Mouse (Mus musculus) gastrocnemius, postnatal 25 days (tissue): ENCODE measurements at regions not wholly inside any gene's neighbourhood (a gene's known extent, or its start where the extent isn't known, plus 50 kb on each side); places are given as distances from the start of the nearest gene placed in this dataset.

ENCODE experiments used
- DNase-seq: peaks from one replicate; pipeline ENCODE4 v3.0.0; 2022

DNA sequence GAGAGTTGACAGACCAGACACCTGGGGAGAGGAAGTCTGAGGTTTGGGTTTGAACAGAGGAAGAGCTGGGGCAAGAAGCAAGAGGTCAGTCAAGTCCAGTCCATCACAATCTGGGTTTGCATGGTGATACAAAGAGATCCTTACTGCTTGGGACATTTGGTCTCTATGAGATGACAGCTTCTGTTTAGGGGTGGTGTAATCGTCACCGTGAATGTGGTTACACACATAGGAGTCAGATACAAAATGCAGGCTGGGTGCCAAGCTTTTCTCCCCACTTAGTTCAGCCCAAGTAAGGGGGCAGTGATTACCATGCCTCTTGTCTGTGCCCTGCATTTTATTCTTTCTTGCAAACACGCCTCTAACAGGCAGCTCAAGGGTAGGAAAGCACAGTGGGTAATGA is 108.9 kb downstream of the Qrsl1 start:
- DNase-seq = no peak

DNA sequence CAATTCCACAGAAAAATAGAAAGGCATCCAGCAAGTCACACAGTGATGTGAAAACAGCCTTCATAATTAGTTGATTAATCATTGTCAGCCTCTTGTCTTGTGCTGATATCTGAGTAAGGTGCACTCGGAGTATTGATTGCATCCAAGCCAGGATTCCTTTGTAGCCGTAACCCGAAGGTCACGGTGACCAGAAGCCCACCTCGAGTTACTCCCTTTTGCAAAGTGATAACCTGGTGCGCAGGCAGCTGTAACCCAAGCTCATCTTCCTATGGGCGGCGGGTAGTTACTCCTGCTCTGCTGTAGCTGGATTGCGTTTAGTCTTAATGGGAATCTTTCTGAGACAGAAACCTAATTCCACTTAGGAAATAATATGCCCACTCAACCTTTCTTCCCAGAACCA is 107.0 kb downstream of the Qrsl1 start:
- no peak for DNase-seq

DNA sequence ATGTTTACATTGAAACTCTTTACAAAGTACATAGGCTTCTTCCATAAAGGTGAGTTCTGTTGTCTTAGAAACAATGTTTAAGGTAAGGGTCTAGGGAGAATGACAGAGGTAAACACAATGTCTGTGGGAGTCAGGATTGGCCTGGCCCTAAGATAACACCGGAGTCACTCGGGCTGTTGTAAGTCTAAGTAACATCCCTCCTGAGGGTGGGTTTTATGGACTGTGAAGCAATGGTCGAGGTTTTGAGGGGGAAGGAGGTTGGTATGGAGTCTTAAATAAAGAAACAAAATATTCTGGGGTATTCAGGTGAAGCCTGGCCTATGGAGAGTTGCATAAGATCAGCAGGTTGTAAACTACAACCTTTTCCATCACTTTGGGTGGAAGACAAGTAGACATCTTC is 101.5 kb downstream of the Qrsl1 start:
- no peak for DNase-seq

DNA sequence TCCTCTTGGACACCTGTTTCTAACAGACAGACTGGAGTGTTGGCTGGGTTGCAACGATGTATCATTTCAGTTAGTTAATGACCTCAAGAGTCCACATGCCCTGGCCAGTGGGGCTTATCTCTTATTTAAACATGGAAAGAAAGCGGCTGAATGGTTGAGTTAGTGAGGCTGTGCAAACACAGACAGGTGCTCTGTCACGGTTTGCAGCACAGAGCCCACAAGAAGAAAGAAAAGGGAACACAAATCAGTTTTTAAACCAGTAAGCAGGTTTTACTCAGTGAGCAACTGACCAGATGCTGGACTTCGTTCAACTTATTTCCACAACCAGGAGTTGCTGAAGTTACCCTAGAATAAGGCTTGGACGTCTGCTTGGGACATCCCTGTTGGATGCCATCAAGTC is 86.3 kb downstream of the Qrsl1 start:
- no peak for DNase-seq

DNA sequence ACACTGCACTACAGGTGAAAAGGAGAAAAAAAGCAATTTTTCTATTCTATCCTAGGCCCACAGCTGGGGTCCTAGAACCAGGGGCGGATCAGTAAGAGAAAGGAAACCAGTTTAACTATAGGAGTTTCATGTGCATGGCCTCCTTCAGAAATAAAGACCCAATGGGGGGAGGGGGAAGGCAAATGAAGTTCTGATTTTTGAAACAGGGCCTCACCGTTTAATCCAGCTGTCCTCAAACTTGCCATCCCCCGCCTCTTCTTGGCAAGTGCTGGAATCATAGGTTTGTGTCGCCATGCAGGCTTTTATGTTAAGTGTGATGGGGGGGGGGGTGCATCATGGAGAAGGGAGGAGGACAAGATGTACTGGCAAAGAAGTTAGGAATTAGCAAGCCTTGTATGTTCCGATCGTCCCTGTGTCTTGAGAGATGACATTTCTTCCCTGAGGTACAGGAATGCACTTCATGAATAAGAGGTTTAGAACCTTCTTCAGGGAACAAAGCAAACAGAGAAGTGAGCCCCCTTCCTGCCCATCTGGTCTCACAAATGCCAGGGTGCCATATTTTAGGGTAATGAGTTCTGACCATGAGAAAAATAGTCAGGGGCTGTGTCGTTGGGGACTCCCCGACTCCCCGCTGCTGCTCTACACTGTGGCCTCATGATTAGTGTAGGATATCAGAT is 83.9 kb downstream of the Qrsl1 start:
- no peak for DNase-seq

DNA sequence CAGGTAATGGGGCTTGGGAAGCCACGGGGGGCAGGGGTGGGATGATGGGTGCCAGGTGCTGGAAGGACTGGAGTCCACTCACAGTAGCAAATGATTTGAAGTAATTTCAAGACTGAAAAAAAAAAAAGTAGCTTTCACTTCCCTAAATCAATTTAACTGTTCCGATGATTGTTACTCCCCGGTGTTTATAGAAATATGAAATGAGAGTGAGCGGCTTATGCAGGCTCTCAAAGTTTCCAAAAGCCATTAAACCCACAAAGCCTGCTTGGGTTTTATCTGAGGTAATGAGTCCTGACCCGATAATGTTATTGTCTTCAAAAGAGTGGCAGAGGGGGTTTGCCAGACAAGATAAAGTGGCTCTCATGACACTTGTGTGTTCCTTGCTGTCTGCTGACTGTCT is 82.9 kb downstream of the Qrsl1 start:
- DNase-seq = no peak

DNA sequence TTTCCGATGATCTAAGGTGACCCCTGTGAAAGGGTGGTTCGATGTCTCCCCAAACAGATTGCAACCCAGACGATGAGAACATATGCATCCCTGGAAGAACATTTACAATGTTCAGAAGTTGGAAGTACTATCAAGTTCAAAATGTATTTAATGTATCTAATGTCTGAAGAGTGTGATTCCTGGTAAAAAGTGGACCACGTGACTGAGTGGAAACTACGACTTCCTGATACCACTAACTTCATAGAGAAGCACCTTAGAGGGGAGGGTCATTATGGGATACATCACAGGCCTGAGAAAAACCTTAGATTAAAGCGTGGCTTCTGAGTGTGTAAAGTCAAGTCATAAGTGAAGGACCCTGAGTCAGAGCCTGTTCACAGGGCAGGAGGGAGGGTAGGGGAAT is 82.1 kb downstream of the Qrsl1 start:
- no peak for DNase-seq

DNA sequence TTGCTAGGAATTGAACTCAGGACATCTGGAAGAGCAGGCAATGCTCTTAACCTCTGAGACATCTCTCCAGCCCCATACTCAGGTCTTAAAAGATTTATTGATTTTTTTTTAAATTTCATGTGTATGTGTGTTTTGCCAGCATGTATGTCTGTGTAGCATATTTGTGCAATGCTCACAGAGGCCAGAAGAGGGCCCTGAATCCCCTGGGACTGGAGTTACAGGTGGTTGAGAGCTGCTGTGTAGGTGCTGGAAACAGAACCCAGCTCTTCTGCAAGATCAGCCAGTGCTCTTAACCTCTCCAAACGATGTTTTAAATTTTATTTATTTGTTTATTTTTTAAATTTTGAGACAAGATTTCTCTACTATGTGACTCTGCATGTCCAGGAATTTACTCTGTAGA is 78.9 kb downstream of the Qrsl1 start:
- no peak for DNase-seq

DNA sequence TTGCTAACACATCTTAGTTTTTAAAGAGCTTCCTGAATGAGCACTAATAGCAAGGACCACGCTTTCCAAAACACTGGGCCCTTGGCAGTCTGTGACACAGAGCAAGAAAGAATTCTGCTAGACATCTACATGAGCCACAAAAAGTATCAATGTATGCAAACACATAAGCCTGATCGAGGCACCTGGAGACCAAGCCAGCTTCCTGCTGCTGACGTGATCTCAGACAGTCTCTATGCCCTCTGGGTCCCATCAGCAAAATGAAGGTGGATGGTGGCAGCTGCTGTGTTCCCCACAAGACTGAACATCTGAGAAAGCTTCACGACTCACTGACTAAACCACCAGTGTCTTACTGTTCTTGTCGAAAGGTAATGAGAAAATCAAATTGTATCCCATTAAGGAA is 77.5 kb downstream of the Qrsl1 start:
- DNase-seq = no peak
